Mouse (Mus musculus) liver, embryonic 15.5 days (tissue): Measurements from ENCODE around the gene Aqp9. TPM values are rescaled to one million over a fixed set of nuclear protein-coding genes. Genes with fewer than 3 reads are reported as not detected.
"Not testable (repeated sequence)": the region's sequence is repeated elsewhere in the genome, so short reads cannot be mapped to it uniquely, and the experiment has no call there.

Source experiments
- ATAC-seq: fragments of 200-750 bp; cut with Nextera tagmentation; 2 replicates; pipeline ENCODE4 v1.8.0; 2017; ENCODE audit warnings: moderate number of reproducible peaks, mild to moderate bottlenecking, moderate library complexity; ENCODE audit not compliant: insufficient read depth
- H3K27ac ChIP-seq: fragments of 300-500 bp; sonication (generic); replicated peaks from 2 replicates; pipeline ENCODE4 v1.5.1; 2015; ENCODE audit warnings: mild to moderate bottlenecking, inconsistent platforms
- H3K27me3 ChIP-seq: fragments of 300-500 bp; sonication (generic); 2 replicates; pipeline ENCODE4 v1.6.1; 2015; ENCODE audit warnings: mild to moderate bottlenecking, inconsistent platforms
- H3K36me3 ChIP-seq: fragments of 300-500 bp; sonication (generic); replicated peaks from 2 replicates; pipeline ENCODE4 v1.6.1; 2015; ENCODE audit warnings: moderate library complexity, mild to moderate bottlenecking, inconsistent platforms
- H3K4me1 ChIP-seq: fragments of 300-500 bp; sonication (generic); replicated peaks from 2 replicates; pipeline ENCODE4 v1.6.1; 2015; ENCODE audit warnings: inconsistent platforms
- H3K4me2 ChIP-seq: fragments of 300-500 bp; sonication (generic); 2 replicates; pipeline ENCODE4 v1.6.1; 2015; ENCODE audit warnings: moderate library complexity, mild to moderate bottlenecking, inconsistent platforms
- H3K4me3 ChIP-seq: fragments of 300-500 bp; sonication (generic); replicated peaks from 2 replicates; pipeline ENCODE4 v1.5.1; 2015; ENCODE audit warnings: mild to moderate bottlenecking, inconsistent platforms
- H3K9ac ChIP-seq: fragments of 300-500 bp; sonication (generic); 2 replicates; pipeline ENCODE4 v1.6.1; 2015; ENCODE audit warnings: moderate library complexity, mild to moderate bottlenecking, inconsistent platforms
- H3K9me3 ChIP-seq: fragments of 300-500 bp; sonication (generic); replicated peaks from 2 replicates; pipeline ENCODE4 v1.6.1; 2016; ENCODE audit warnings: inconsistent platforms
- WGBS: fragments of 180-500 bp; shearing (Covaris S2); methylation state at CpG from one replicate; pipeline ENCODE4 v1.1.7; 2015; ENCODE audit warnings: mixed read lengths; ENCODE audit not compliant: insufficient replicate concordance; 5-methylcytosine and 5-hydroxymethylcytosine counted together
- polyA plus RNA-seq: library from polyadenylated mRNA; unstranded; fragments of >200 nt; fragmentation: Nextera tagmentation; extraction: Ambion mirVana; gene quantifications from 2 replicates; pipeline ENCODE4 v1.2.1, GENCODE M21; 2015

Aqp9 gene
- polyA plus RNA-seq, 1 experiment from 2014 or later, result 7.7 TPM

- H3K4me2 ChIP-seq, result no peak overlapping the region
- peaks cover 25% of the 10 kb centered on the region for H3K4me1 ChIP-seq
- ATAC-seq, result no peak
- H3K4me3 ChIP-seq, result no peak overlapping the region
- H3K27me3 ChIP-seq, result no peaks in the 10 kb centered on the region
- no peak overlapping the region for H3K9ac ChIP-seq
- 0 out of 2 replicates have a peak overlapping the region, but pooled peaks have one; percentile 41 for H3K27ac ChIP-seq
- 69% methylated on average over 5 of the region's 5 CpGs for WGBS
- H3K9me3 ChIP-seq, result no peaks in the 10 kb centered on the region
- no peaks in the 10 kb centered on the region for H3K36me3 ChIP-seq
Measured at GRCm38 (mm10) chr9:71133190-71133589, 35.3 kb downstream of the Aqp9 start.

GRCm38 (mm10) chr9:71131822-71132221 is 36.7 kb downstream of the Aqp9 start:
- Histone ChIP-seq H3K4me3 (no peak overlapping the region), H3K9me3 (no peaks in the 10 kb centered on the region), H3K36me3 (no peaks in the 10 kb centered on the region), H3K9ac (no peak overlapping the region), H3K27ac (no peak overlapping the region), H3K27me3 (no peaks in the 10 kb centered on the region), H3K4me1 (peaks cover 19% of the 10 kb centered on the region), H3K4me2 (no peak overlapping the region)
- WGBS, result 65% methylated on average over 5 of the region's 5 CpGs
- no peak; the same call in 1 of the 2 replicates for ATAC-seq

- Histone ChIP-seq H3K9ac (no peak overlapping the region), H3K9me3 (no peaks in the 10 kb centered on the region), H3K36me3 (no peaks in the 10 kb centered on the region), H3K4me2 (no peak overlapping the region), H3K4me1 (peaks cover 16% of the 10 kb centered on the region), H3K27me3 (no peaks in the 10 kb centered on the region), H3K27ac (no peak overlapping the region), H3K4me3 (no peak overlapping the region)
- WGBS, result 40% methylated on average over 5 of the region's 5 CpGs
- peak; percentile 20; the same call in 1 of the 2 replicates for ATAC-seq
Measured at GRCm38 (mm10) chr9:71128911-71129310, 39.6 kb downstream of the Aqp9 start.

- WGBS, result 27% methylated on average over 2 of the region's 2 CpGs
- Histone ChIP-seq H3K36me3 (peaks cover 5% of the 10 kb centered on the region; the same call in 1 of the 2 replicates), H3K9me3 (no peaks in the 10 kb centered on the region), H3K4me3 (no peak overlapping the region), H3K4me1 (peaks cover 7% of the 10 kb centered on the region; the same call in 1 of the 2 replicates), H3K27ac (no peak overlapping the region), H3K27me3 (no peaks in the 10 kb centered on the region), H3K4me2 (no peak overlapping the region), H3K9ac (no peak overlapping the region)
- no peak for ATAC-seq
Measured at GRCm38 (mm10) chr9:71126205-71126604, 42.3 kb downstream of the Aqp9 start.

GRCm38 (mm10) chr9:71123095-71123494 is 45.4 kb downstream of the Aqp9 start:
- WGBS, result 78% methylated on average over 7 of the region's 8 CpGs
- H3K27ac ChIP-seq, H3K9me3 ChIP-seq, H3K4me1 ChIP-seq, ATAC-seq, H3K4me2 ChIP-seq, H3K36me3 ChIP-seq, H3K4me3 ChIP-seq, H3K27me3 ChIP-seq, H3K9ac ChIP-seq: not testable (repeated sequence)

- H3K27me3 ChIP-seq, result no peaks in the 10 kb centered on the region
- ATAC-seq, result no peak
- no peak overlapping the region for H3K9ac ChIP-seq
- 74% methylated on average over 9 of the region's 9 CpGs for WGBS
- no peaks in the 10 kb centered on the region for H3K9me3 ChIP-seq
- no peak overlapping the region for H3K27ac ChIP-seq
- no peak overlapping the region for H3K4me2 ChIP-seq
- H3K4me3 ChIP-seq, result no peak overlapping the region
- peaks cover 5% of the 10 kb centered on the region; the same call in 1 of the 2 replicates for H3K36me3 ChIP-seq
- no peaks in the 10 kb centered on the region for H3K4me1 ChIP-seq
Measured at GRCm38 (mm10) chr9:71120924-71121323, 47.6 kb downstream of the Aqp9 start.

GRCm38 (mm10) chr9:71113166-71113565 is 55.3 kb downstream of the Aqp9 start:
- H3K27ac ChIP-seq, result no peak overlapping the region
- no peak overlapping the region for H3K4me3 ChIP-seq
- H3K4me1 ChIP-seq, result no peaks in the 10 kb centered on the region
- 71% methylated on average over 6 of the region's 6 CpGs for WGBS
- no peak for ATAC-seq
- no peaks in the 10 kb centered on the region for H3K9me3 ChIP-seq
- H3K36me3 ChIP-seq, result no peaks in the 10 kb centered on the region
- no peak overlapping the region for H3K4me2 ChIP-seq
- H3K9ac ChIP-seq, result no peak overlapping the region
- H3K27me3 ChIP-seq, result no peaks in the 10 kb centered on the region

- no peak overlapping the region for H3K9ac ChIP-seq
- ATAC-seq, result no peak
- no peaks in the 10 kb centered on the region for H3K36me3 ChIP-seq
- H3K27me3 ChIP-seq, result no peaks in the 10 kb centered on the region
- no peak overlapping the region for H3K4me3 ChIP-seq
- no peak overlapping the region for H3K27ac ChIP-seq
- H3K9me3 ChIP-seq, result no peaks in the 10 kb centered on the region
- H3K4me2 ChIP-seq, result no peak overlapping the region
- H3K4me1 ChIP-seq, result no peaks in the 10 kb centered on the region
- 75% methylated on average over 5 of the region's 5 CpGs for WGBS
Measured at GRCm38 (mm10) chr9:71103521-71103920, 65.0 kb downstream of the Aqp9 start.

GRCm38 (mm10) chr9:71094066-71094465 is 74.4 kb downstream of the Aqp9 start:
- H3K9me3 ChIP-seq, result no peaks in the 10 kb centered on the region
- H3K4me3 ChIP-seq, result no peak overlapping the region
- H3K36me3 ChIP-seq, result no peaks in the 10 kb centered on the region
- H3K27ac ChIP-seq, result no peak overlapping the region
- H3K27me3 ChIP-seq, result no peaks in the 10 kb centered on the region
- no peaks in the 10 kb centered on the region for H3K4me1 ChIP-seq
- H3K9ac ChIP-seq, result no peak overlapping the region
- 53% methylated on average over 6 of the region's 6 CpGs for WGBS
- no peak overlapping the region for H3K4me2 ChIP-seq
- no peak for ATAC-seq

- Histone ChIP-seq H3K27ac (no peak overlapping the region), H3K9ac (no peak overlapping the region), H3K4me1 (no peaks in the 10 kb centered on the region), H3K4me2 (no peak overlapping the region), H3K4me3 (no peak overlapping the region), H3K36me3 (no peaks in the 10 kb centered on the region), H3K27me3 (no peaks in the 10 kb centered on the region), H3K9me3 (no peaks in the 10 kb centered on the region)
- ATAC-seq, result no peak
- 58% methylated on average over 5 of the region's 5 CpGs for WGBS
Measured at GRCm38 (mm10) chr9:71092038-71092437, 76.4 kb downstream of the Aqp9 start.

- H3K36me3 ChIP-seq, result no peaks in the 10 kb centered on the region
- ATAC-seq, result no peak
Measured at GRCm38 (mm10) chr9:71079201-71079600, 89.3 kb downstream of the Aqp9 start.

GRCm38 (mm10) chr9:71077251-71077825 is 91.1 kb downstream of the Aqp9 start:
- H3K36me3 ChIP-seq, result no peaks in the 10 kb centered on the region
- no peak overlapping the region for H3K4me2 ChIP-seq
- no peaks in the 10 kb centered on the region for H3K9me3 ChIP-seq
- no peak overlapping the region for H3K9ac ChIP-seq
- H3K27me3 ChIP-seq, result no peaks in the 10 kb centered on the region
- whole genome bisulfite sequencing, result 60% methylated on average over 5 of the region's 5 CpGs
- H3K27ac ChIP-seq, result no peak overlapping the region
- no peak overlapping the region for H3K4me3 ChIP-seq
- no peaks in the 10 kb centered on the region for H3K4me1 ChIP-seq
- no peak for ATAC-seq

More at GRCm38 (mm10) chr9:71079201-71079600, 89.3 kb downstream of the Aqp9 start:
- Histone ChIP-seq H3K27me3 (no peaks in the 10 kb centered on the region), H3K4me3 (no peak overlapping the region), H3K4me2 (no peak overlapping the region), H3K9ac (no peak overlapping the region), H3K9me3 (no peaks in the 10 kb centered on the region), H3K27ac (no peak overlapping the region), H3K4me1 (no peaks in the 10 kb centered on the region)
- WGBS, result 48% methylated on average over 7 of the region's 7 CpGs
